Mouse (Mus musculus) testis, postnatal 10 days (tissue): ENCODE results near the gene Eml2.

ENCODE experiments used
- DNase-seq: peaks from one replicate; pipeline ENCODE4 v3.0.0; 2021; ENCODE audit warnings: low spot score

Gene Eml2

GRCm38 (mm10) chr7:19230041-19230580, 53.9 kb downstream of the Eml2 start:
- DNase-seq = no peak

GRCm38 (mm10) chr7:19230899-19231298, 54.7 kb downstream of the Eml2 start:
- DNase-seq = no peak

GRCm38 (mm10) chr7:19231849-19232248, 55.6 kb downstream of the Eml2 start:
- DNase-seq = no peak

- no peak for DNase-seq
These were observed 58.4 kb downstream of the Eml2 start for GRCm38 (mm10) chr7:19234652-19235051.

GRCm38 (mm10) chr7:19235092-19235671, 59.0 kb downstream of the Eml2 start:
- DNase-seq = no peak

- no peak for DNase-seq
These were observed 60.2 kb downstream of the Eml2 start for GRCm38 (mm10) chr7:19236411-19236810.

GRCm38 (mm10) chr7:19238344-19238743, 62.1 kb downstream of the Eml2 start:
- no peak for DNase-seq

GRCm38 (mm10) chr7:19239423-19239822, 63.2 kb downstream of the Eml2 start:
- DNase-seq = peak; percentile 94

- DNase-seq = no peak
These were observed 63.8 kb downstream of the Eml2 start for GRCm38 (mm10) chr7:19239986-19240385.

GRCm38 (mm10) chr7:19240905-19241463, 64.8 kb downstream of the Eml2 start:
- no peak for DNase-seq

GRCm38 (mm10) chr7:19242005-19242404, 65.8 kb downstream of the Eml2 start:
- no peak for DNase-seq

GRCm38 (mm10) chr7:19243858-19244257, 67.6 kb downstream of the Eml2 start:
- no peak for DNase-seq

- no peak for DNase-seq
These were observed 68.9 kb downstream of the Eml2 start for GRCm38 (mm10) chr7:19245083-19245482.

- DNase-seq = no peak
These were observed 70.6 kb downstream of the Eml2 start for GRCm38 (mm10) chr7:19246855-19247254.

GRCm38 (mm10) chr7:19247511-19247910, 71.3 kb downstream of the Eml2 start:
- no peak for DNase-seq

GRCm38 (mm10) chr7:19252078-19252477, 75.9 kb downstream of the Eml2 start:
- no peak for DNase-seq

- DNase-seq = no peak
These were observed 77.2 kb downstream of the Eml2 start for GRCm38 (mm10) chr7:19253437-19253836.

- no peak for DNase-seq
These were observed 79.2 kb downstream of the Eml2 start for GRCm38 (mm10) chr7:19255395-19255794.
